ENCODE assay signal across 32 mouse cellular contexts in genomic region chr8:117137357-117137756, GRCm38 (mm10). TPM values are rescaled to one million over a fixed set of nuclear protein-coding genes. Genes with fewer than 3 reads are reported as not detected.
DNase-seq lines count a peak whose midpoint lies in the region; ATAC-seq and TF ChIP-seq lines count a peak whose summit lies in the region.
"Had no signal": no experiment of that assay in that cellular context is flagged by ENCODE, and none has a peak within 500 bp of the region (broad histone marks: within the 10 kb centered on the region; RNA-seq: fewer than 3 reads in every experiment).

No protein-coding gene starts in this region.

- no peak overlapping the region for H3K27ac ChIP-seq in liver, adult 2 months (replicated peaks; ENCODE audit: insufficient read depth, low read depth, low read length)
- no peak overlapping the region for H3K27ac ChIP-seq in liver, embryonic 12.5 days
- no peak overlapping the region for H3K27ac ChIP-seq in gastrocnemius, adult 2 months
- H3K27ac ChIP-seq: forebrain, embryonic 13.5 days; heart, embryonic 13.5 days; hindbrain, embryonic 10.5 days; hindbrain, embryonic 15.5 days; left cerebral cortex, adult 2 months; limb, embryonic 13.5 days; neural tube, embryonic 15.5 days had no signal

- no peaks in the 10 kb centered on the region for H3K36me3 ChIP-seq in liver, adult 2 months (ENCODE audit: control insufficient read depth, insufficient read depth, low read length)
- H3K36me3 ChIP-seq in liver, embryonic 12.5 days = 0 out of 2 replicates have a peak, but pooled peaks cover 7% of the 10 kb centered on the region
- H3K36me3 ChIP-seq in myocyte (ENCODE audit: control insufficient read depth, insufficient read depth) = no peaks in the 10 kb centered on the region
- H3K36me3 ChIP-seq: heart, embryonic 13.5 days; hindbrain, embryonic 10.5 days; hindbrain, embryonic 15.5 days; limb, embryonic 13.5 days; neural tube, embryonic 15.5 days had no signal

- H3ac ChIP-seq in myocyte (ENCODE audit: control insufficient read depth, insufficient read length) = no peak overlapping the region

- no peaks in the 10 kb centered on the region for H3K79me2 ChIP-seq in liver, adult 2 months (ENCODE audit: control insufficient read depth, insufficient read depth, low read length)
- H3K79me2 ChIP-seq in myocyte (ENCODE audit: control insufficient read depth, insufficient read depth) = no peaks in the 10 kb centered on the region

- no peaks in the 10 kb centered on the region; the same call in 1 of the 2 replicates for H3K4me1 ChIP-seq in liver, adult 2 months (ENCODE audit: control insufficient read depth, insufficient read depth, low read length)
- H3K4me1 ChIP-seq in liver, embryonic 12.5 days = peaks cover 6% of the 10 kb centered on the region; the same call in 1 of the 2 replicates
- H3K4me1 ChIP-seq: forebrain, embryonic 13.5 days; hindbrain, embryonic 15.5 days; limb, embryonic 13.5 days; neural tube, embryonic 15.5 days had no signal

- no peak for TF ChIP-seq CTCF in liver, adult 2 months (IDR thresholded peaks at IDR 0.05; ENCODE audit: low read depth, low read length)
- TF ChIP-seq CTCF in gastrocnemius, adult 2 months (IDR thresholded peaks at IDR 0.05) = no peak

- no peaks in the 10 kb centered on the region for H3K27me3 ChIP-seq in liver, adult 2 months (ENCODE audit: control insufficient read depth, insufficient read depth, low read length)
- 0 out of 2 replicates have a peak, but pooled peaks cover 3% of the 10 kb centered on the region for H3K27me3 ChIP-seq in liver, embryonic 12.5 days (replicated peaks)
- no peaks in the 10 kb centered on the region for H3K27me3 ChIP-seq in myocyte (ENCODE audit: control insufficient read depth, insufficient read depth, insufficient read length)
- H3K27me3 ChIP-seq: forebrain, embryonic 13.5 days; heart, embryonic 13.5 days; hindbrain, embryonic 15.5 days; limb, embryonic 13.5 days; neural tube, embryonic 15.5 days had no signal

- no peak for TF ChIP-seq POLR2A in liver, adult 2 months (IDR thresholded peaks at IDR 0.05; ENCODE audit: extremely low read depth, insufficient read depth, low read length)
- TF ChIP-seq POLR2A in myocyte (IDR thresholded peaks at IDR 0.05; ENCODE audit: insufficient read length, low read depth) = no peak

- no peak for ATAC-seq in liver, embryonic 12.5 days
- ATAC-seq: forebrain, embryonic 13.5 days had no signal

- no peaks in the 10 kb centered on the region for H3K9me3 ChIP-seq in liver, embryonic 12.5 days (replicated peaks)
- H3K9me3 ChIP-seq: forebrain, embryonic 13.5 days; hindbrain, embryonic 10.5 days; hindbrain, embryonic 15.5 days; limb, embryonic 13.5 days; neural tube, embryonic 15.5 days had no signal

- intact Hi-C loops in left cerebral cortex, postnatal 10 days (cut with DNase I) = no loop called here
- intact Hi-C loops in gastrocnemius, adult 2 months (cut with DNase I) = no loop called here

- WGBS in liver, adult 2 months = 10% methylated on average over 11 of the region's 11 CpGs
- WGBS in liver, embryonic 12.5 days (ENCODE audit: insufficient replicate concordance) = 33% methylated on average over 11 of the region's 11 CpGs

- DNase-seq in liver, adult 2 months (ENCODE audit: extremely low read depth, low read depth, low spot score) = peak; percentile 30
- no peak for DNase-seq in liver
- DNase-seq in ovary, postnatal 14 days (ENCODE audit: low spot score) = no peak
- no peak for DNase-seq in left cerebral cortex, postnatal 10 days (ENCODE audit: extremely low spot score in 1 of 2, low spot score in 2 of 2)
- DNase-seq in gastrocnemius, adult 2 months = no peak
- DNase-seq: adrenal gland, adult 2 months; cerebellum, adult 2 months; cerebellum, postnatal 14 days; kidney, postnatal 25 days; lung, adult 2 months; lung, postnatal 14 days; midbrain, embryonic 14.5 days; right cerebral cortex, postnatal 25 days; spleen, adult 18-20 months; thymus, postnatal 4 days had no signal

- no peak overlapping the region for H3K4me3 ChIP-seq in liver, adult 2 months (ENCODE audit: insufficient read depth, low read depth, low read length)
- H3K4me3 ChIP-seq in liver, embryonic 12.5 days = no peak overlapping the region
- no peak overlapping the region for H3K4me3 ChIP-seq in myocyte
- H3K4me3 ChIP-seq in gastrocnemius, adult 2 months = no peak overlapping the region
- H3K4me3 ChIP-seq: forebrain, embryonic 13.5 days; heart, embryonic 13.5 days; hindbrain, embryonic 10.5 days; hindbrain, embryonic 15.5 days; left cerebral cortex, adult 2 months; limb, embryonic 13.5 days; neural tube, embryonic 15.5 days had no signal

- peak overlapping the region; percentile 12 for H3K4me2 ChIP-seq in liver, embryonic 12.5 days
- H3K4me2 ChIP-seq in myocyte (ENCODE audit: low read depth) = peak overlapping the region; percentile 38
- H3K4me2 ChIP-seq: forebrain, embryonic 13.5 days; heart, embryonic 13.5 days; hindbrain, embryonic 15.5 days; limb, embryonic 13.5 days; neural tube, embryonic 15.5 days had no signal

- no peak overlapping the region for H3K9ac ChIP-seq in liver, adult 2 months (ENCODE audit: low read depth, low read length)
- H3K9ac ChIP-seq in liver, embryonic 12.5 days = no peak overlapping the region
- H3K9ac ChIP-seq: forebrain, embryonic 13.5 days; heart, embryonic 13.5 days; hindbrain, embryonic 15.5 days; limb, embryonic 13.5 days; neural tube, embryonic 15.5 days had no signal

TF ChIP-seq in myocyte, 11 proteins besides CTCF, POLR2A, EP300 and RAD21:
- TF ChIP-seq TCF3 (IDR thresholded peaks at IDR 0.05; ENCODE audit: insufficient read length, low read depth) (no peak), E2F4 (IDR thresholded peaks at IDR 0.05; ENCODE audit: insufficient read depth) (no peak), MYOD1 (IDR thresholded peaks at IDR 0.05; ENCODE audit: control insufficient read depth in 1 of 3, insufficient read length in 2 of 3, low read depth in 2 of 3) (peak in 1 of 3 experiments; percentile 51), TCF12 (IDR thresholded peaks at IDR 0.05; ENCODE audit: insufficient read depth, poor library complexity, severe bottlenecking) (no peak), POLR2AphosphoS2 (IDR thresholded peaks at IDR 0.05; ENCODE audit: insufficient read length, low read depth) (no peak), CEBPB (IDR thresholded peaks at IDR 0.05; ENCODE audit: insufficient read depth, poor library complexity, severe bottlenecking) (no peak), SRF (IDR thresholded peaks at IDR 0.05; ENCODE audit: control insufficient read depth, insufficient read length, low read depth) (no peak), MYOG (IDR thresholded peaks at IDR 0.05; ENCODE audit: control insufficient read depth in 1 of 3, insufficient read depth in 1 of 3, insufficient read length in 2 of 3, low read depth in 2 of 3) (peak in 1 of 3 experiments; percentile 35), USF1 (IDR thresholded peaks at IDR 0.05; ENCODE audit: low read depth) (no peak), MAX (IDR thresholded peaks at IDR 0.05; ENCODE audit: low read depth) (no peak), REST (IDR thresholded peaks at IDR 0.05; ENCODE audit: insufficient read depth, insufficient read length) (no peak)

RNA-seq across cellular contexts. Expression of gene Gan, which starts 20.6 kb away (rescaled TPM):
- total RNA-seq in liver, adult 2 months (2014; rRNA removed) = 1.2 and 1.3 TPM in 2 replicates
- polyA plus RNA-seq in liver, adult 2 months (2012; rRNA removed) = 1.1 and 1.5 TPM in 2 replicates
- 1.9 and 2.1 TPM in 2 replicates for polyA plus RNA-seq in liver, embryonic 12.5 days (2016; fragmentation: Nextera tagmentation; extraction: Ambion mirVana)
- 3.7 TPM for polyA plus RNA-seq in myocyte (2012; fragmentation: generic; extraction: Trizol)
- total RNA-seq in left cerebral cortex, postnatal 10 days (2021) = 10 to 100 TPM; 22.7 to 27.0 TPM
- total RNA-seq in gastrocnemius, adult 2 months (2021) = 1 to 10 TPM; 4.8 to 5.9 TPM

RNA-seq across cellular contexts. Expression of gene Bco1, which starts 41.7 kb away (rescaled TPM):
- 5.2 and 7.2 TPM in 2 replicates for total RNA-seq in liver, adult 2 months (2014; rRNA removed)
- polyA plus RNA-seq in liver, adult 2 months (2012; rRNA removed) = 4.0 TPM in 2 replicates
- 10.3 and 10.8 TPM in 2 replicates for polyA plus RNA-seq in liver, embryonic 12.5 days (2016; fragmentation: Nextera tagmentation; extraction: Ambion mirVana)
- polyA plus RNA-seq in myocyte (2012; fragmentation: generic; extraction: Trizol) = 0.02 TPM
- total RNA-seq in left cerebral cortex, postnatal 10 days (2021) = not detected
- total RNA-seq in gastrocnemius, adult 2 months (2021) = not detected
- total RNA-seq: heart, adult 8-10 months; layer of hippocampus, adult 18-20 months; layer of hippocampus, postnatal 14 days; left cerebral cortex, adult 2 months; left cerebral cortex, postnatal 36 days had no signal
- polyA plus RNA-seq: adrenal gland, adult 2 months; cortical plate, adult 2 months; forebrain, embryonic 13.5 days; midbrain, embryonic 14.5 days had no signal

RNA-seq across cellular contexts. Expression of gene Pkd1l2, which starts 55.1 kb away (rescaled TPM):
- not detected in 2 replicates for total RNA-seq in liver, adult 2 months (2014; rRNA removed)
- polyA plus RNA-seq in liver, adult 2 months (2012; rRNA removed) = not detected in 2 replicates
- polyA plus RNA-seq in liver, embryonic 12.5 days (2016; fragmentation: Nextera tagmentation; extraction: Ambion mirVana) = 0.01 and 0.02 TPM in 2 replicates
- polyA plus RNA-seq in myocyte (2012; fragmentation: generic; extraction: Trizol) = 0.01 TPM
- not detected for total RNA-seq in left cerebral cortex, postnatal 10 days (2021)
- total RNA-seq in gastrocnemius, adult 2 months (2021) = under 1 TPM; 0.06 to 0.13 TPM
- polyA plus RNA-seq: embryonic facial prominence, embryonic 11.5 days; forebrain, embryonic 13.5 days; heart, embryonic 13.5 days; hindbrain, embryonic 10.5 days; intestine, embryonic 14.5 days; kidney, embryonic 14.5 days; limb, embryonic 13.5 days had no signal
